Mouse (Mus musculus) kidney, postnatal 0 days (tissue): ENCODE results near the gene Dxo. TPM values are rescaled to one million over a fixed set of nuclear protein-coding genes. Genes with fewer than 3 reads are reported as not detected.

ENCODE experiments used
- ATAC-seq: fragments of 200-750 bp; cut with Nextera tagmentation; replicated peaks from 2 replicates; pipeline ENCODE4 v1.8.0; 2017; ENCODE audit warnings: low read depth, moderate number of reproducible peaks, moderate TSS enrichment, moderate library complexity; ENCODE audit not compliant: low FRiP score
- DNase-seq: peaks from one replicate; pipeline ENCODE4 v3.0.0-alpha.2; 2016; ENCODE audit warnings: low spot score
- H3K27ac ChIP-seq: fragments of 300-500 bp; sonication (generic); 2 replicates; pipeline ENCODE4 v1.5.1; 2014; ENCODE audit warnings: mild to moderate bottlenecking
- H3K27me3 ChIP-seq: fragments of 300-500 bp; sonication (generic); 2 replicates; pipeline ENCODE4 v1.6.1; 2014; ENCODE audit warnings: low read length, mixed read lengths; ENCODE audit not compliant: insufficient read depth
- H3K36me3 ChIP-seq: fragments of 300-500 bp; sonication (generic); 2 replicates; pipeline ENCODE4 v1.6.1; 2014; ENCODE audit warnings: low read length, mixed read lengths; ENCODE audit not compliant: insufficient read depth
- H3K4me1 ChIP-seq: fragments of 300-500 bp; sonication (generic); replicated peaks from 2 replicates; pipeline ENCODE4 v1.6.1; 2014; ENCODE audit warnings: antibody characterized with exemption, low read length, mixed read lengths; ENCODE audit not compliant: insufficient read depth
- H3K4me2 ChIP-seq: fragments of 300-500 bp; sonication (generic); 2 replicates; pipeline ENCODE4 v1.6.1; 2014; ENCODE audit warnings: mild to moderate bottlenecking, low read length, moderate library complexity, mixed read lengths
- H3K4me3 ChIP-seq: fragments of 300-500 bp; sonication (generic); replicated peaks from 2 replicates; pipeline ENCODE4 v1.5.1; 2014; ENCODE audit warnings: low read depth, low read length
- H3K9ac ChIP-seq: fragments of 300-500 bp; sonication (generic); 2 replicates; pipeline ENCODE4 v1.6.1; 2014; ENCODE audit warnings: low read depth, low read length
- H3K9me3 ChIP-seq: fragments of 300-500 bp; sonication (generic); replicated peaks from 2 replicates; pipeline ENCODE4 v1.6.1; 2016; ENCODE audit warnings: low read length, inconsistent platforms, mixed read lengths
- CTCF ChIP-seq: IDR thresholded peaks from 2 replicates; pipeline ENCODE4 v1.5.1; 2016; ENCODE audit warnings: antibody characterized with exemption, low read depth, mild to moderate bottlenecking, moderate library complexity
- WGBS: fragments of 180-500 bp; shearing (Covaris S2); extraction: QIAGEN DNeasy Blood & Tissue Kit; methylation state at CpG from one replicate; pipeline ENCODE4 v1.1.7; 2014; 5-methylcytosine and 5-hydroxymethylcytosine counted together
- polyA plus RNA-seq: library from polyadenylated mRNA; unstranded; fragments of >200 nt; fragmentation: Nextera tagmentation; extraction: Ambion mirVana; gene quantifications from 2 replicates; pipeline ENCODE4 v1.2.1, GENCODE M21; 2015

Gene Dxo
- polyA plus RNA-seq, 1 experiment from 2014 or later, result 49.7 TPM

- no peaks in the 10 kb centered on the region for H3K27me3 ChIP-seq
- H3K9me3 ChIP-seq, result no peaks in the 10 kb centered on the region
- no peak overlapping the region for H3K27ac ChIP-seq
- no peak overlapping the region for H3K4me3 ChIP-seq
- DNase-seq, result no peak
- no peak for ATAC-seq
- H3K4me1 ChIP-seq, result peaks cover 4% of the 10 kb centered on the region; the same call in 1 of the 2 replicates
- H3K9ac ChIP-seq, result no peak overlapping the region
- peaks cover 52% of the 10 kb centered on the region for H3K36me3 ChIP-seq
- 83% methylated on average over 6 of the region's 6 CpGs for WGBS
- TF ChIP-seq CTCF, result no peak
- H3K4me2 ChIP-seq, result no peak overlapping the region
Observed at GRCm38 (mm10) chr17:34840736-34841307, 4.0 kb downstream of the Dxo start.

- DNase-seq (no peak), ATAC-seq (no peak)
- H3K4me3 ChIP-seq, result no peak overlapping the region
- H3K27ac ChIP-seq, result no peak overlapping the region
- H3K9ac ChIP-seq, result no peak overlapping the region
- TF ChIP-seq CTCF, result no peak
- H3K4me1 ChIP-seq, result no peaks in the 10 kb centered on the region
- H3K36me3 ChIP-seq, result peaks cover 69% of the 10 kb centered on the region
- 94% methylated on average over 13 of the region's 13 CpGs for WGBS
- H3K27me3 ChIP-seq, result no peaks in the 10 kb centered on the region
- no peaks in the 10 kb centered on the region for H3K9me3 ChIP-seq
- H3K4me2 ChIP-seq, result no peak overlapping the region
Observed at GRCm38 (mm10) chr17:34844884-34845283, 8.1 kb downstream of the Dxo start.

- peaks cover 8% of the 10 kb centered on the region for H3K4me1 ChIP-seq
- WGBS, result 89% methylated on average over 6 of the region's 6 CpGs
- no peaks in the 10 kb centered on the region for H3K9me3 ChIP-seq
- H3K4me3 ChIP-seq, result no peak overlapping the region
- H3K27me3 ChIP-seq, result no peaks in the 10 kb centered on the region
- TF ChIP-seq CTCF, result no peak
- peaks cover 51% of the 10 kb centered on the region for H3K36me3 ChIP-seq
- H3K4me2 ChIP-seq, result no peak overlapping the region
- no peak overlapping the region for H3K27ac ChIP-seq
- DNase-seq (no peak), ATAC-seq (no peak)
- H3K9ac ChIP-seq, result no peak overlapping the region
Observed at GRCm38 (mm10) chr17:34847192-34847591, 10.4 kb downstream of the Dxo start.

GRCm38 (mm10) chr17:34847615-34848014, 10.8 kb downstream of the Dxo start:
- no peak for DNase-seq
- Histone ChIP-seq H3K4me1 (peaks cover 8% of the 10 kb centered on the region), H3K27ac (no peak overlapping the region), H3K9me3 (no peaks in the 10 kb centered on the region), H3K9ac (no peak overlapping the region), H3K36me3 (peaks cover 53% of the 10 kb centered on the region), H3K4me3 (no peak overlapping the region), H3K4me2 (no peak overlapping the region), H3K27me3 (no peaks in the 10 kb centered on the region)
- WGBS, result 91% methylated on average over 7 of the region's 7 CpGs
- ATAC-seq, result no peak
- TF ChIP-seq CTCF, result no peak

GRCm38 (mm10) chr17:34849722-34850516, 13.1 kb downstream of the Dxo start, which contains the start of the genes Skiv2l and Nelfe:
TSS of gene Skiv2l (minus strand) at chr17:34850210.
TSS of gene Nelfe (plus strand) at chr17:34850391.
- TF ChIP-seq CTCF, result no peak
- Histone ChIP-seq H3K36me3 (peaks cover 52% of the 10 kb centered on the region), H3K27me3 (no peaks in the 10 kb centered on the region), H3K9me3 (no peaks in the 10 kb centered on the region), H3K4me1 (peaks cover 8% of the 10 kb centered on the region), H3K4me3 (peak within 1 kb of the TSS; percentile 87), H3K9ac (peak within 1 kb of the TSS; percentile 80), H3K4me2 (peak within 1 kb of the TSS; percentile 97), H3K27ac (peak within 1 kb of the TSS; percentile 56; the same call in 1 of the 2 replicates)
- WGBS, result 1% methylated on average over 65 of the region's 65 CpGs
- DNase-seq (peak; percentile 98), ATAC-seq (peak; percentile 96)

- Histone ChIP-seq H3K27me3 (no peaks in the 10 kb centered on the region), H3K4me3 (peak overlapping the region; percentile 87), H3K36me3 (peaks cover 45% of the 10 kb centered on the region), H3K4me1 (peaks cover 8% of the 10 kb centered on the region), H3K4me2 (peak overlapping the region; percentile 97), H3K9me3 (no peaks in the 10 kb centered on the region), H3K9ac (peak overlapping the region; percentile 80), H3K27ac (peak overlapping the region; percentile 56; the same call in 1 of the 2 replicates)
- ATAC-seq, result no peak; the same call in 1 of the 2 replicates
- 1% methylated on average over 25 of the region's 25 CpGs for WGBS
- TF ChIP-seq CTCF, result no peak
- DNase-seq, result no peak
Observed at GRCm38 (mm10) chr17:34850517-34851125, 13.8 kb downstream of the Dxo start.
